Mouse (Mus musculus) hematopoietic stem cell, adult 5-6 weeks (primary cell): ENCODE measurements around the gene 4930480E11Rik. TPM values are rescaled to one million over a fixed set of nuclear protein-coding genes. Genes with fewer than 3 reads are reported as not detected.
"Not testable (repeated sequence)": the region's sequence is repeated elsewhere in the genome, so short reads cannot be mapped to it uniquely, and the experiment has no call there.

Experiments used
- ATAC-seq, 2 experiments: fragments of 125-278 bp in 1 of 2; replicated peaks in 1 of 2; 2 replicates each; pipeline ENCODE4 v1.8.0; 2016 to 2017; ENCODE audit warnings: inconsistent platforms in 2 of 2, mild to moderate bottlenecking in 2 of 2, moderate number of reproducible peaks in 2 of 2, low read depth in 1 of 2, moderate TSS enrichment in 1 of 2; ENCODE audit not compliant: low FRiP score in 2 of 2, poor library complexity in 2 of 2, severe bottlenecking in 2 of 2, insufficient read depth in 1 of 2, low TSS enrichment in 1 of 2
- total RNA-seq: library from RNA; stranded (forward); fragments of 172-1452, 232-1000 nt; gene quantifications from 2 replicates; pipeline ENCODE4 v1.2.3, GENCODE M21; 2017

4930480E11Rik gene
- total RNA-seq = not detected in 2 replicates

DNA sequence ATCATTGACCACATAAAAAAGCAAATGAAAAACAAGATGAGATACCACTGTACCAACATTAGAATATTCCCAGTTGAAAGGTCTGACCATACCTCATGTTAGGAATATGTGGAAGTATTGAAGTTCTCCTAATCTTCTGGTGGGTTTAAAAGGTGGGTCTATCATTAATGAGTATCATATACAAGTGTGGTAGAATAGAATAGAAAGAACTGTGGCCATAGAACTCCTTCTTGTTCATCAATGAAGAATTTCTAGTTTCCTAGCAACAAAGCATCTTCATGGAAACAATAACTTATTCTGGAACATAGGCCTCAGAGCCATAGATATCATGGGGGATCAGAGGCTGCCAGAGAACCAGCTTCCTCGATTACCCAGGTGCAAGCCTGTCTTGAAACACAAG lies at the start of gene 4930480E11Rik:
TSS of gene 4930480E11Rik (plus strand) at position 301 of the 400 bp plus-strand sequence.
- ATAC-seq = no peak

DNA sequence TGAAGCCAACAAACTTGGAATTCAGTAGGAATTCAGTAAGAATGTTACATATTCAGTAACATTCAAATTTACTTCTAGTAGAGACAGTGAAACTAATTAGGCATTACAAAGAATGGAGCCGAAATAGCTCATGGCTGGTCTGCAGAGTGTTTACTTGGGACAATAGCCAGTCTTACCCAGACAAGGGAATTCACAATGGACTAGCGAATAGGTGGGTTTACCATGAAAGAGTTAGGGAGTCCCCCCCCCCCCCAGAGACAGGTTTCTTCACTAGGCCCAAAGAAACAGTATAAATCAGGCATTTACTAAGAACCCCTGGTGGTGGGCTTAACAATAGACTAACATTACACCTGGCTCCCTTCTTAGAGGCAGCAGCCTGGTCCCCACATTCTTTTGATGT lies 33.9 kb downstream of the 4930480E11Rik start:
- ATAC-seq = not testable (repeated sequence)

Other genes with a start within 250 kb of the 4930480E11Rik start
- gene Gm5938, start 244.2 kb upstream of the 4930480E11Rik start, total RNA-seq = not detected in 2 replicates
- not detected in 2 replicates for gene Obp1b, start 182.9 kb upstream of the 4930480E11Rik start, total RNA-seq
- not detected in 2 replicates for gene Gm14743, start 123.7 kb upstream of the 4930480E11Rik start, total RNA-seq
- gene Prrg1, start 214.3 kb downstream of the 4930480E11Rik start, total RNA-seq = 6.3 and 7.7 TPM in 2 replicates